Mouse (Mus musculus) B cell, adult 67 days (primary cell): Measurements from ENCODE around the gene Stat5a. TPM values are rescaled to one million over a fixed set of nuclear protein-coding genes. Genes with fewer than 3 reads are reported as not detected.

ENCODE experiments used
- total RNA-seq, 2 experiments: library from RNA; stranded (reverse); gene quantifications; 4 replicates each; pipeline ENCODE4 v1.2.4; 2023

Stat5a gene
- total RNA-seq = 10 to 100 TPM; 40.0 to 40.6 TPM

DNA sequence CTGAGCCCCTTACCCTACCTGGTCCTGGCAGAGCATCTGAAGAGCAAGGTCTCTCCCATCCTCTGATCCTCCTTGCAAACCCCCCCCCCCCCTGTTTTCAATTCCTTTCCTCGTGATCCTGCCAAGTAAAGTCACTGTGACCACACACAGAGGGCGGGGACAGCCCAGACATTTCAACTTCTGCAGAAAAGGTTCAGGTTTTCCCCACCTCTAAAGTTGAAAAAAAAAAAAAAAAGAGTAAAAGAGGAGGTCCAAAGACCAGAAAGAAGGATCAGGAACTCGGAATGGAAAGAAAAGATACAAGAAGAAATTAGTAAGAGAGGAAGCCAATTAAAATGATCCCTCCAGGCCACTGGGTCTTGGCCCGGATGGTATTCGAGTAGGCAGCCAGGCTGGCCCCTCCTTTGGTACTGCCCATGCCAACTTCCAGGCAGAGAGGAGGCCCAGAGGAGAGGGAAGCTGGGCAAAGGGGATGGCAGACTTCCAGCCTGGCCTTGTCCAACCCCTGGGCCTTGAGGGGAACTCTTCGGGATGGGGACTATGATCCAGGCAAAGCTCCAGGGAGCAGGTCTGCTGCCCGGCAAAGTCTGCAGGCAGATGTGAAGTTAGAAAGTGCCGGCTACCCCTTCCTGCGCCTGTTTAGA is at the start of gene Stat5a:
Gene Stat5a, plus strand, starts transcription at position 417 of the 644 bp plus-strand sequence.

DNA sequence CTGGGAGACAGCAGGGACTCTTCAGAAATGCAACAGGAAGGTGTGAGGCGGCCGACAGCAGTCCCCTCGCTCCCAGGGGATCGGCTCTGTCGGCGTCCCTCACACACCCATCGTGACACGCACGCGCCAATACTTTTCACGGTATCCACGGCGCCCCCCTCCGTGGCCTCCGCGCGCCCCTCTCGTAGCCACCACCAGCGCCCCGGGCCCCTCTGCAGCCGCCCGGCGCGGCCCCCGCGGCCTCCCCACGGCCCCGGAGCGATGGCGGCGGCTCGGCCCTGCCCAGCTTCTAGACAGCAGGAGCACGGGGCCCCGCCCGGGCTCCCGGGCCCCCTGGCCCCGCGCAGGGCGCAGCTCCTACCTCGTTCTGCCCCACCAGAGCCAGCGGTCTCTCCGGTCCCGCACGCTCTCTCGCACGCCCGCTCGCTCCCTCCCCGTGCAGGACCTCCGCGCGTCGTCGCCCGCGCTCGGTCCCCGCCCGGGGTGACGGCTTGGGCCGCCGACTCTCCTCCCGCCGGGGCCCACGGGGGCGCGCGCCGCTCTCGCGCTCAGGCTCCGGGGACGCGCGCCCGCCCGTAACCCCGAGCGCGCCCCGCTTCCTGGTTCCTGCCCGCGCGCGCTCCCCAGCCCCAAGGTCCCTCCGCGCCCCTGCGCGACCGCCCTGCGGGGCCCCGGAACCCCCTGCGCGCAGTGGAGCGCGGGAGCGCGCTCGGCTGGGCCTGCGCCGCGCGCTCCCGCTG is 8.9 kb upstream of the Stat5a start, which contains the start of gene Stat5b:
Gene Stat5b, minus strand, starts transcription at position 687 of the 740 bp plus-strand sequence.

Other genes starting within 250 kb of the Stat5a start
- 10 to 100 TPM; 26.7 to 31.0 TPM for gene Nkiras2, start 240.1 kb upstream of the Stat5a start, total RNA-seq
- gene Dnajc7, start 239.2 kb upstream of the Stat5a start, total RNA-seq = 100 to 1,000 TPM; 510 to 568 TPM
- not detected for gene Zfp385c, start 166.9 kb upstream of the Stat5a start, total RNA-seq
- gene Dhx58, start 155.1 kb upstream of the Stat5a start, total RNA-seq = 10 to 100 TPM; 18.5 to 34.8 TPM
- 10 to 100 TPM; 41.1 to 44.3 TPM for gene Kat2a, start 146.9 kb upstream of the Stat5a start, total RNA-seq
- gene Hspb9, start 145.5 kb upstream of the Stat5a start, total RNA-seq = not detected
- gene Rab5c, start 121.1 kb upstream of the Stat5a start, total RNA-seq = 100 to 1,000 TPM; 128 to 139 TPM
- gene Kcnh4, start 99.4 kb upstream of the Stat5a start, total RNA-seq = 1 to 10 TPM; 3.0 to 4.3 TPM
- not detected for gene Hcrt, start 96.4 kb upstream of the Stat5a start, total RNA-seq
- 10 to 100 TPM; 15.8 to 22.5 TPM for gene Ghdc, start 88.4 kb upstream of the Stat5a start, total RNA-seq
- gene Stat5b, start 8.6 kb upstream of the Stat5a start, total RNA-seq = 10 to 100 TPM; 72.9 to 73.0 TPM
- gene Stat3, start 80.2 kb downstream of the Stat5a start, total RNA-seq = 100 to 1,000 TPM; 218 to 234 TPM
- gene Cavin1, start 111.5 kb downstream of the Stat5a start, total RNA-seq = not detected
- gene Atp6v0a1, start 150.1 kb downstream of the Stat5a start, total RNA-seq = 100 to 1,000 TPM in 1 of 2 experiments, 10 to 100 TPM in 1; 76.8 to 108 TPM
- 10 to 100 TPM; 18.5 to 24.4 TPM for gene Naglu, start 210.7 kb downstream of the Stat5a start, total RNA-seq
- 1 to 10 TPM; 2.2 to 2.9 TPM for gene Hsd17b1, start 219.1 kb downstream of the Stat5a start, total RNA-seq
- 10 to 100 TPM; 18.3 to 21.7 TPM for gene Coasy, start 223.2 kb downstream of the Stat5a start, total RNA-seq
- 10 to 100 TPM; 36.8 to 37.6 TPM for gene Mlx, start 227.9 kb downstream of the Stat5a start, total RNA-seq
- 1 to 10 TPM; 2.9 to 3.5 TPM for gene Psmc3ip, start 236.1 kb downstream of the Stat5a start, total RNA-seq